Mouse (Mus musculus) ES-Bruce4 (cell line): Measurements from ENCODE around the gene Tmem135. TPM values are rescaled to one million over a fixed set of nuclear protein-coding genes. Genes with fewer than 3 reads are reported as not detected.

Source experiments
- H3K27ac ChIP-seq: 2 replicates; pipeline ENCODE4 v1.5.1; 2012; ENCODE audit warnings: low read length, inconsistent platforms; ENCODE audit not compliant: insufficient read depth
- H3K27me3 ChIP-seq: 2 replicates; pipeline ENCODE4 v1.6.1; 2012; ENCODE audit warnings: mild to moderate bottlenecking, low read length, inconsistent platforms; ENCODE audit not compliant: control insufficient read depth, poor library complexity, insufficient read depth, severe bottlenecking
- H3K36me3 ChIP-seq: 2 replicates; pipeline ENCODE4 v1.6.1; 2012; ENCODE audit warnings: inconsistent platforms, mild to moderate bottlenecking, low read length, moderate library complexity; ENCODE audit not compliant: control insufficient read depth, poor library complexity, insufficient read depth, severe bottlenecking
- H3K4me1 ChIP-seq: one replicate; pipeline ENCODE4 v1.8.1; 2011; ENCODE audit warnings: low read length; ENCODE audit not compliant: control insufficient read depth, insufficient read depth
- H3K4me3 ChIP-seq: 2 replicates; pipeline ENCODE4 v1.5.1; 2011; ENCODE audit warnings: low read depth, mild to moderate bottlenecking, low read length
- H3K9ac ChIP-seq: 2 replicates; pipeline ENCODE4 v1.6.1; 2012; ENCODE audit warnings: low read depth, mild to moderate bottlenecking, inconsistent platforms; ENCODE audit not compliant: poor library complexity, severe bottlenecking
- H3K9me3 ChIP-seq: replicated peaks from 2 replicates; pipeline ENCODE4 v1.6.1; 2012; ENCODE audit warnings: mild to moderate bottlenecking, low read length, inconsistent platforms; ENCODE audit not compliant: control insufficient read depth, poor library complexity, insufficient read depth, severe bottlenecking
- CTCF ChIP-seq: IDR thresholded peaks from one replicate; pipeline ENCODE4 v1.8.1; 2011; ENCODE audit warnings: low read depth, low read length
- EP300 ChIP-seq: IDR thresholded peaks from 2 replicates; pipeline ENCODE4 v1.6.1; 2011; ENCODE audit warnings: low read depth, low read length; ENCODE audit not compliant: insufficient read depth
- POLR2A ChIP-seq: IDR thresholded peaks from one replicate; pipeline ENCODE4 v1.8.1; 2011; ENCODE audit warnings: low read length; ENCODE audit not compliant: insufficient read depth
- polyA plus RNA-seq: library from polyadenylated mRNA; stranded (reverse); fragments of >200 nt; gene quantifications from 2 replicates; pipeline ENCODE4 v1.2.4, GENCODE M21; 2011; ENCODE audit warnings: low read depth; ENCODE audit not compliant: missing spikeins, insufficient read depth, insufficient read length

The Tmem135 gene
- polyA plus RNA-seq, 1 experiment: 25.7 TPM

DNA sequence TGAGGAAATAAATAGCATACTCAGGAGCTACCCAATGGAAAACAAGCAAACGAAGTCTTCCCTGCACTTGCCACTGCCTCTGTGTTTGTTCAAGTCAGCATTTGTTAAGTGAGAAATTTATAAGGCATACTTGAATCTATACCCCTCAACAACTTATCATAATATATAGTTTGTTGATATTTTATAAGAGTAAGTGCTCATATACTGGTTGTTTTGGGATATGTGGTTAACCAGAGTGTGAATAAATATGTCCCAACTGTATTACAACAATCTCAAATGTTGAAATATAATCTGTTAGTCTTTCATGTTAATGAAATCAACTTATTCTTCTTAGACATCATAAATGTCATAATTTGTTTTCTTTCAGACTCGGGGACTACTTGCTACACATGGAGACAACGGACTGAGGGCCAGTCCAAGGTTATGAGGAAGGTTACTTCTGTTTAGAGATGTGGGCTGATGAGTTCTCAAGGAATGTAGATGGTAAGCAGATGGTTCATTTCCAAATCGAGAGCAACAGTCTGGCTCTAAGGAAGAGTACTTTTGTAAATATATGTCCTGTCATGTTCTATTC, 152.1 kb downstream of the Tmem135 start:
- no peaks in the 10 kb centered on the region for H3K4me1 ChIP-seq
- H3K9me3 ChIP-seq: no peaks in the 10 kb centered on the region
- no peaks in the 10 kb centered on the region for H3K36me3 ChIP-seq
- H3K9ac ChIP-seq: no peak overlapping the region
- no peak overlapping the region for H3K27ac ChIP-seq
- TF ChIP-seq POLR2A (no peak), CTCF (no peak), EP300 (no peak)
- H3K27me3 ChIP-seq: no peaks in the 10 kb centered on the region
- H3K4me3 ChIP-seq: no peak overlapping the region

DNA sequence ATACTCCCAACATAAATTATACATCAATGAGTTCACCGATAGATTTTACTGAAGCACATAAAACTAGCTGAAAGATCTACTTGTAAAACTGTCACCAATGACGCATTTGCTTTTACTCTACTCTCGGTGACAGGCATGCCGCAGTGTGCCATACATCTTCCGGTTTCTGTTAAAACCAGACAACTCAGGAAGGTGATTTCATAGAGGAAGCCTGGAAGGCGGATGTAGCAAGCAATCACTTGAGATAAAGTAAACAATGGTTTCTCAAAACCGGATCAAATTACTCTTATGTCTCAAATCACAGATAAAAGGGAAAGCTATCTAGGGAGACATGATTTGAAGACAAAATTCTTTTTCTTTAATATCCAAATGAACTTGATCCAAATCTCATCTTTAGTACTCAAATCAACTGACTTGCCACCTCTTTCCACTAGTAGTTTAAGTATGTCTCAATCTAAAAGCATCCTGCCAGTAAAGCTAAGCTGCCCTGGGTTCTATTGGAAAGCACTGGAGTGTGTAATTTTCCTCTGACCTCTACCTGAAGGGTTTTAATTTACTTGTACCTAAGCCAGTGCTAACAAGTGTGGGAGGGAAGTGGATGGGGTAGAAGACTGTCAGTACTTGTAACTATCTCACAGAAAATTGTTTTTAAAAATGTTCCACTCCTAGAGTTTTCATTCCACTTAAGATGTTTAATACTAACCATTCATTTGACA, 155.7 kb downstream of the Tmem135 start:
- no peak overlapping the region for H3K27ac ChIP-seq
- no peaks in the 10 kb centered on the region for H3K9me3 ChIP-seq
- H3K9ac ChIP-seq: no peak overlapping the region
- TF ChIP-seq CTCF (no peak), EP300 (no peak), POLR2A (no peak)
- no peaks in the 10 kb centered on the region for H3K27me3 ChIP-seq
- H3K4me3 ChIP-seq: no peak overlapping the region
- no peaks in the 10 kb centered on the region for H3K36me3 ChIP-seq
- no peaks in the 10 kb centered on the region for H3K4me1 ChIP-seq

DNA sequence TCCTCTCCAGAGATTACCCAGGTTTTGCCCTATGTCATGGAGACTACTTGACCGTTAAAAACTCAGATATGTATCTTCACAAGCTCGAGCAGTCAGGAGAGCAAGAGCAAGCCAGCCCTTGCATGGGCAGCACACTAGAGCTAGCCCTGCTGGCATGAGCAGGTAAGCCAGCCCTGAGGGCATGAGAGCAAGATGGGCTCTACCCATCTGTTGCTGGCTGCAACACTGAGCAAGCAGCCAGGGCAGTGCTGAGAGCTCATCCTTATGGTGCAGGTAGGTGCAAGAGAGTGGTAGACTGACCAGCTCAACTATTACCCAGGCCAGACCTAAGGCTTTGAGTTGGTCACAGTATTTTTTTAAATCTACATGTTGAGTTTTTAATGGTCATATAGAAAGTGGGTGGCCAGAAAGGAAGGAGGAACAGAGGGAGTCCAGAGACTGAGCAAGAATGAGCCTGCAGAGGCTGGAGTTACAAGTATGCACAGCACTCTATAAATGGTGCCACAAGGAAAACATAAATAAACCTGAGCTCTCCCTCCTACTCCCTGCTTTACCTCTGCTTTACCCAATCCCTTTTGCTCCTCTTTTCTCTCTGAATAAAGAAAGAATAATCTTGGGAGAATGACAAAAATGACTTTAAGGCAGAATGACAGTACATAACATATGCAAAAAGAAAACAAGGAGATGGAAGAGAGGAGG, 156.9 kb downstream of the Tmem135 start:
- Histone ChIP-seq H3K27ac (no peak overlapping the region), H3K4me1 (no peaks in the 10 kb centered on the region), H3K4me3 (no peak overlapping the region), H3K9me3 (no peaks in the 10 kb centered on the region), H3K9ac (no peak overlapping the region), H3K36me3 (no peaks in the 10 kb centered on the region), H3K27me3 (no peaks in the 10 kb centered on the region)
- TF ChIP-seq POLR2A (no peak), EP300 (no peak), CTCF (no peak)

DNA sequence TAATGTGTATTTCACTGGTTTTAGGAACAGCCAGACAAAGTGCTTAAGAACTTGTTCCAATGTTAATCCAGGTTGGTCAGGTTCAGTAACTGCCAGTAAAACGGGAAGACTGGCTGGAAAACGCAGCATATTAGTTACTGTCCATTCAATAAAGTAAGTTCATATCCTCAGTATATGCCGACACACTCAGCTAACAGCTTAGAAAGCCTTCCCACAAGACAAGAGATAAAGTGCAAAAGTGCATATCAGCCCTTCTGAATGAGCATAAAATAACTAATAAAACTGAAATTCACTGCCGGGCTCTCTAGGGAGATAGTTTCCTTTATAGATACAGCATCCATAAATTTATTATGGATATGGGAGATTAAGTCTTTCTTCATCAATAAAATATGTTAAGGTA, 161.5 kb downstream of the Tmem135 start:
- TF ChIP-seq CTCF: no peak
- TF ChIP-seq EP300: no peak
- TF ChIP-seq POLR2A: no peak
- no peaks in the 10 kb centered on the region for H3K9me3 ChIP-seq
- H3K9ac ChIP-seq: no peak overlapping the region
- no peaks in the 10 kb centered on the region for H3K4me1 ChIP-seq
- H3K4me3 ChIP-seq: no peak overlapping the region
- H3K27me3 ChIP-seq: no peaks in the 10 kb centered on the region
- H3K36me3 ChIP-seq: no peaks in the 10 kb centered on the region
- no peak overlapping the region for H3K27ac ChIP-seq

DNA sequence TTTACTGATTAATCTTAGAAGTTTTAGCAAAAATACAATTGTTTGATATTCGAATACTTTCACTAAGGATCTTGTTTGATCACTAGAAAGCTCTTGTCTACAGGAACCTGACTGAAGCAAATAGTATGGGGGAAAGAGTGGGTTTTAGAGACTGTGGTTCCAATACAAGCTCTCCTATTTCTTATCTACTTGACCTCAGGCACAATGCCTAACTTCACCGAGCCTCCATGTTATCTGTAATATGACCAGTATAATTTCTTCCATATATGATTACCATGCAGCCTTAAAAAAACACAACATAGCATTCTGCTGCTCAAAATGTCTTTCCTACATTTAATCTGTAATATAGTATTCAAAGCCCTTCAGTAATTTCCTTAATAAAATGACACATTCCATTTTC, 161.9 kb downstream of the Tmem135 start:
- no peaks in the 10 kb centered on the region for H3K36me3 ChIP-seq
- H3K27ac ChIP-seq: no peak overlapping the region
- H3K4me3 ChIP-seq: no peak overlapping the region
- no peak overlapping the region for H3K9ac ChIP-seq
- H3K27me3 ChIP-seq: no peaks in the 10 kb centered on the region
- no peaks in the 10 kb centered on the region for H3K4me1 ChIP-seq
- H3K9me3 ChIP-seq: no peaks in the 10 kb centered on the region
- TF ChIP-seq EP300 (no peak), CTCF (no peak), POLR2A (no peak)

DNA sequence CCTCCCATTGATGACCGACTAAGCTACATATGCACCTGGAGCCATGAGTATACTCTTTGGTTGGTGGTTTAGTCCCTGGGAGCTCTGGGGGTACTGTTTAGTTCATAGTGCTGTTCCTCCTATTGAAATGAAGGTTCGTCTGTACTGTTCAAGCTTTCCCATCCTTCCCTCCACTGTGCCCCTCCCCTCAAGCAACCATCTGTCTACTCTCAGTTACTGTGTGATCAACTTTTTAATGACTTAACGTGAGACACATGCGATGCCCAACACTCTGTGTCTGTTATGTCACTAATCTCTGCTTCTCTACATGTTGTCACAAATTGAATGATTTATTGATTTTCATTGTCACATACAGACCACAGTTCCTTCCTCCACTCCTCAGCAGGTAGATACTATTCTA, 164.4 kb downstream of the Tmem135 start:
- Histone ChIP-seq H3K4me1 (no peaks in the 10 kb centered on the region), H3K4me3 (no peak overlapping the region), H3K9me3 (no peaks in the 10 kb centered on the region), H3K27me3 (no peaks in the 10 kb centered on the region), H3K9ac (no peak overlapping the region), H3K27ac (no peak overlapping the region), H3K36me3 (no peaks in the 10 kb centered on the region)
- no peak for TF ChIP-seq POLR2A
- TF ChIP-seq EP300: no peak
- TF ChIP-seq CTCF: no peak
